Mouse (Mus musculus): ENCODE measurements around the gene Ttc36. TPM values are rescaled to one million over a fixed set of nuclear protein-coding genes. Genes with fewer than 3 reads are reported as not detected.
"Not testable (repeated sequence)": the region's sequence is repeated elsewhere in the genome, so short reads cannot be mapped to it uniquely, and the experiment has no call there.

Gene Ttc36
- polyA plus RNA-seq, 1 experiment from 2014 or later = not detected

GRCm38 (mm10) chr9:44799102-44799957 lies 3.5 kb downstream of the Ttc36 start, which contains the start of gene Tmem25:
Gene Tmem25, minus strand, starts transcription at chr9:44799307.
- Histone ChIP-seq H3K27me3 (replicated peaks; ENCODE audit: control insufficient read depth, insufficient read depth, low read length) (no peaks in the 10 kb centered on the region), H3K9ac (ENCODE audit: low read depth, low read length) (peak within 1 kb of the TSS; percentile 74), H3K27ac (ENCODE audit: low read depth, low read length) (peak within 1 kb of the TSS; percentile 76), H3K4me1 (ENCODE audit: control insufficient read depth, insufficient read depth, low read depth, low read length) (peaks cover 13% of the 10 kb centered on the region), H3K4me2 (ENCODE audit: low read length) (peak within 1 kb of the TSS; percentile 72), H3K4me3 (ENCODE audit: low read length) (peak within 1 kb of the TSS; percentile 59), H3K9me3 (ENCODE audit: control insufficient read depth, low read length) (no peaks in the 10 kb centered on the region), H3K36me3 (ENCODE audit: control insufficient read depth, insufficient read depth, low read length) (no peaks in the 10 kb centered on the region)
- under 1% methylated on average over 73 of the region's 75 CpGs for WGBS
- peak; percentile 98 for ATAC-seq

- H3K27ac ChIP-seq (ENCODE audit: low read depth, low read length) = no peak overlapping the region
These were observed 4.6 kb downstream of the Ttc36 start for GRCm38 (mm10) chr9:44798298-44798697.

GRCm38 (mm10) chr9:44792842-44793241 lies 10.0 kb downstream of the Ttc36 start:
- Histone ChIP-seq H3K27ac (ENCODE audit: low read depth, low read length) (no peak overlapping the region), H3K9me3 (ENCODE audit: control insufficient read depth, low read length) (no peaks in the 10 kb centered on the region), H3K9ac (ENCODE audit: low read depth, low read length) (no peak overlapping the region), H3K4me2 (ENCODE audit: low read length) (no peak overlapping the region), H3K27me3 (replicated peaks; ENCODE audit: control insufficient read depth, insufficient read depth, low read length) (no peaks in the 10 kb centered on the region), H3K36me3 (ENCODE audit: control insufficient read depth, insufficient read depth, low read length) (peaks cover 21% of the 10 kb centered on the region), H3K4me3 (ENCODE audit: low read length) (no peak overlapping the region), H3K4me1 (ENCODE audit: control insufficient read depth, insufficient read depth, low read depth, low read length) (no peaks in the 10 kb centered on the region)
- no peak for ATAC-seq
- WGBS = 81% methylated on average over 9 of the region's 9 CpGs

More at GRCm38 (mm10) chr9:44798298-44798697, 4.6 kb downstream of the Ttc36 start:
- Histone ChIP-seq H3K27me3 (replicated peaks; ENCODE audit: control insufficient read depth, insufficient read depth, low read length) (no peaks in the 10 kb centered on the region), H3K4me3 (ENCODE audit: low read length) (peak overlapping the region; percentile 59), H3K4me1 (ENCODE audit: control insufficient read depth, insufficient read depth, low read depth, low read length) (peaks cover 13% of the 10 kb centered on the region), H3K4me2 (ENCODE audit: low read length) (peak overlapping the region; percentile 72), H3K9me3 (ENCODE audit: control insufficient read depth, low read length) (no peaks in the 10 kb centered on the region), H3K36me3 (ENCODE audit: control insufficient read depth, insufficient read depth, low read length) (no peaks in the 10 kb centered on the region), H3K9ac (ENCODE audit: low read depth, low read length) (peak overlapping the region; percentile 74)
- WGBS = 42% methylated on average over 7 of the region's 7 CpGs
- ATAC-seq = no peak

- under 1% methylated on average over 41 of the region's 41 CpGs for WGBS
- Histone ChIP-seq H3K27ac (ENCODE audit: low read depth, low read length) (peak overlapping the region; percentile 80), H3K4me1 (ENCODE audit: control insufficient read depth, insufficient read depth, low read depth, low read length) (peaks cover 3% of the 10 kb centered on the region; the same call in 1 of the 2 replicates), H3K4me2 (ENCODE audit: low read length) (peak overlapping the region; percentile 57), H3K9ac (ENCODE audit: low read depth, low read length) (peak overlapping the region; percentile 69), H3K36me3 (ENCODE audit: control insufficient read depth, insufficient read depth, low read length) (no peaks in the 10 kb centered on the region; the same call in 1 of the 2 replicates), H3K4me3 (ENCODE audit: low read length) (peak overlapping the region; percentile 60), H3K9me3 (ENCODE audit: control insufficient read depth, low read length) (no peaks in the 10 kb centered on the region), H3K27me3 (replicated peaks; ENCODE audit: control insufficient read depth, insufficient read depth, low read length) (no peaks in the 10 kb centered on the region)
- ATAC-seq = peak; percentile 99
These were observed 29.9 kb downstream of the Ttc36 start for GRCm38 (mm10) chr9:44772750-44773651.

GRCm38 (mm10) chr9:44772392-44772749 lies 30.5 kb downstream of the Ttc36 start:
- 22% methylated on average over 5 of the region's 5 CpGs for WGBS
- peaks cover 3% of the 10 kb centered on the region; the same call in 1 of the 2 replicates for H3K4me1 ChIP-seq (ENCODE audit: control insufficient read depth, insufficient read depth, low read depth, low read length)
- H3K27ac ChIP-seq (ENCODE audit: low read depth, low read length) = peak overlapping the region; percentile 41; the same call in 1 of the 2 replicates
- H3K9ac ChIP-seq (ENCODE audit: low read depth, low read length) = no peak overlapping the region
- no peak for ATAC-seq
- H3K9me3 ChIP-seq (ENCODE audit: control insufficient read depth, low read length) = no peaks in the 10 kb centered on the region
- no peaks in the 10 kb centered on the region; the same call in 1 of the 2 replicates for H3K36me3 ChIP-seq (ENCODE audit: control insufficient read depth, insufficient read depth, low read length)
- no peak overlapping the region for H3K4me2 ChIP-seq (ENCODE audit: low read length)
- H3K27me3 ChIP-seq (replicated peaks; ENCODE audit: control insufficient read depth, insufficient read depth, low read length) = no peaks in the 10 kb centered on the region
- H3K4me3 ChIP-seq (ENCODE audit: low read length) = no peak overlapping the region

GRCm38 (mm10) chr9:44771376-44771775 lies 31.5 kb downstream of the Ttc36 start:
- Histone ChIP-seq H3K27ac (ENCODE audit: low read depth, low read length) (no peak overlapping the region), H3K27me3 (replicated peaks; ENCODE audit: control insufficient read depth, insufficient read depth, low read length) (no peaks in the 10 kb centered on the region), H3K9ac (ENCODE audit: low read depth, low read length) (no peak overlapping the region), H3K36me3 (ENCODE audit: control insufficient read depth, insufficient read depth, low read length) (no peaks in the 10 kb centered on the region; the same call in 1 of the 2 replicates), H3K4me1 (ENCODE audit: control insufficient read depth, insufficient read depth, low read depth, low read length) (peaks cover 5% of the 10 kb centered on the region), H3K9me3 (ENCODE audit: control insufficient read depth, low read length) (no peaks in the 10 kb centered on the region), H3K4me2 (ENCODE audit: low read length) (no peak overlapping the region), H3K4me3 (ENCODE audit: low read length) (no peak overlapping the region)
- no peak for ATAC-seq
- WGBS = 96% methylated on average over 5 of the region's 5 CpGs

GRCm38 (mm10) chr9:44768029-44768394 lies 34.9 kb downstream of the Ttc36 start:
- Histone ChIP-seq H3K4me1 (ENCODE audit: control insufficient read depth, insufficient read depth, low read depth, low read length) (peaks cover 16% of the 10 kb centered on the region), H3K27ac (ENCODE audit: low read depth, low read length) (peak overlapping the region; percentile 96; the same call in 1 of the 2 replicates), H3K4me2 (ENCODE audit: low read length) (peak overlapping the region; percentile 43), H3K4me3 (ENCODE audit: low read length) (peak overlapping the region; percentile 85)
- WGBS = 46% methylated on average over 7 of the region's 9 CpGs
- not testable (repeated sequence) for H3K36me3 ChIP-seq (ENCODE audit: control insufficient read depth, insufficient read depth, low read length); ATAC-seq; H3K27me3 ChIP-seq (replicated peaks; ENCODE audit: control insufficient read depth, insufficient read depth, low read length); H3K9ac ChIP-seq (ENCODE audit: low read depth, low read length); H3K9me3 ChIP-seq (ENCODE audit: control insufficient read depth, low read length)

- under 1% methylated on average over 59 of the region's 82 CpGs for WGBS
- ATAC-seq = peak; percentile 93
These were observed 35.5 kb downstream of the Ttc36 start, which contains the start of the genes Arcn1 and Ift46 for GRCm38 (mm10) chr9:44767101-44768028. Gene Arcn1, minus strand, starts transcription at chr9:44767845. Gene Ift46, plus strand, starts transcription at chr9:44767908.

More at GRCm38 (mm10) chr9:44767101-44768028, 35.5 kb downstream of the Ttc36 start, which contains the start of the genes Arcn1 and Ift46:
- Histone ChIP-seq H3K4me1 (ENCODE audit: control insufficient read depth, insufficient read depth, low read depth, low read length) (peaks cover 16% of the 10 kb centered on the region), H3K9ac (ENCODE audit: low read depth, low read length) (peak within 1 kb of the TSS; percentile 92), H3K27me3 (replicated peaks; ENCODE audit: control insufficient read depth, insufficient read depth, low read length) (no peaks in the 10 kb centered on the region), H3K4me3 (ENCODE audit: low read length) (peak within 1 kb of the TSS; percentile 85), H3K36me3 (ENCODE audit: control insufficient read depth, insufficient read depth, low read length) (no peaks in the 10 kb centered on the region), H3K9me3 (ENCODE audit: control insufficient read depth, low read length) (no peaks in the 10 kb centered on the region), H3K27ac (ENCODE audit: low read depth, low read length) (peak within 1 kb of the TSS; percentile 96), H3K4me2 (ENCODE audit: low read length) (peak within 1 kb of the TSS; percentile 77)

Data from hindbrain, embryonic 16.5 days (tissue).